In the genomic region with DNA sequence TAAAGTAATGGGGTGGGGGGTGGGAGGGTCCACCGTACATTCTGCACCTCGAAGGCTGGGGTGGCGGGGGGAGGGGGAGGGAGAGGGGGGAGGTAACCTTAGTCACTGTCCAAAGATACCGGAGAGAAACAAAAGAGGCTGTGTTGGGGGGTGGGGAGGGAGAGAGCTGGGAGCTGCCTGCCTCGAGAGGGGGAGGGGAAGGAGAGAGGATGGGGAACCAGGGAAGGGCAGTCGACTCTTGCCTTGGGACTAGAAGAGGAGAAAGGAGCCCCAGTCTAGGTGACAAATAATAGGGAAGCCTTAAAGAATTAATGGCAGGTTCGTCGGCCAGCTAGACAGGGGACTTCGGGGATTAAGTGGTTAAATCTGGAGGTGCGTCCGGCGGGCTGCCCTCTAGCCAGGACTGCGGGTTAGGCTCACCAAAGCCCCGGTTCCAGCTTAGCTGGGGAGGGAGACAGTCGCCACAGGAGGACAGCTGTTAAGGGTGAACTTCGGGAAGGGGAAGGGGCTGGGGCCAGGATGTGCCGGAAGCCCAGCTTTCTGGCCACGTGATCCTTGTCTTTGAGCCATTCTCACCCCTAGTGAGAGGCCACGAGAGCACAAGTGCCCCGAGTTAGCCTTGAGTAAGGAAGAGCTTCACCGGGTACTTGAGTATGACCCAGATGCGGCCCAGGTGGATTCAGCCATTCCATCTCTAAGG, we compare ENCODE assay signal across 8 mouse cellular contexts. TPM values are rescaled to one million over a fixed set of nuclear protein-coding genes. Genes with fewer than 3 reads are reported as not detected.
DNase-seq lines count a peak whose midpoint lies in the region; ATAC-seq lines count a peak whose summit lies in the region.

No protein-coding gene starts in this region.

- WGBS in heart, embryonic 11.5 days (ENCODE audit: insufficient replicate concordance), result 1% methylated on average over 22 of the region's 22 CpGs
- WGBS in hindbrain, embryonic 15.5 days, result 1% methylated on average over 22 of the region's 22 CpGs
- WGBS in midbrain, embryonic 16.5 days, result under 1% methylated on average over 22 of the region's 22 CpGs

- DNase-seq in heart, postnatal 14 days, result no peak
- DNase-seq in embryo, embryonic 11 days, result peak; percentile 66
- DNase-seq in layer of hippocampus, postnatal 10 days (ENCODE audit: low spot score in 2 of 2), result no peak
- no peak for DNase-seq in right cerebral cortex, postnatal 25 days

- peak overlapping the region; percentile 32 for H3K4me3 ChIP-seq in heart, embryonic 11.5 days (ENCODE audit: low read depth, low read length)
- H3K4me3 ChIP-seq in hindbrain, embryonic 15.5 days, result peak overlapping the region; percentile 31
- peak overlapping the region; percentile 19 for H3K4me3 ChIP-seq in midbrain, embryonic 16.5 days (ENCODE audit: low read depth, low read length)

- peak overlapping the region; percentile 63 for H3K4me2 ChIP-seq in heart, embryonic 11.5 days
- peak overlapping the region; percentile 60 for H3K4me2 ChIP-seq in hindbrain, embryonic 15.5 days
- H3K4me2 ChIP-seq in midbrain, embryonic 16.5 days (ENCODE audit: low read length), result peak overlapping the region; percentile 47

- peaks cover 63% of the 10 kb centered on the region for H3K27me3 ChIP-seq in heart, embryonic 11.5 days (ENCODE audit: control insufficient read depth, insufficient read depth, low read length)
- H3K27me3 ChIP-seq in hindbrain, embryonic 15.5 days, result peaks cover 46% of the 10 kb centered on the region
- H3K27me3 ChIP-seq in midbrain, embryonic 16.5 days (ENCODE audit: control insufficient read depth, insufficient read depth, low read depth, low read length), result peaks cover 29% of the 10 kb centered on the region

- peaks cover 3% of the 10 kb centered on the region for H3K9me3 ChIP-seq in heart, embryonic 11.5 days (replicated peaks; ENCODE audit: control insufficient read depth, low read length)
- no peaks in the 10 kb centered on the region for H3K9me3 ChIP-seq in hindbrain, embryonic 15.5 days
- 0 out of 2 replicates have a peak, but pooled peaks cover 4% of the 10 kb centered on the region for H3K9me3 ChIP-seq in midbrain, embryonic 16.5 days (replicated peaks; ENCODE audit: control insufficient read depth, low read length, poor library complexity, severe bottlenecking)

- no peak overlapping the region for H3K27ac ChIP-seq in heart, embryonic 11.5 days (ENCODE audit: low read depth, low read length)
- no peak overlapping the region for H3K27ac ChIP-seq in hindbrain, embryonic 15.5 days (replicated peaks)
- no peak overlapping the region for H3K27ac ChIP-seq in midbrain, embryonic 16.5 days (ENCODE audit: low read length)

- H3K36me3 ChIP-seq in heart, embryonic 11.5 days (ENCODE audit: control insufficient read depth, insufficient read depth, low read length), result no peaks in the 10 kb centered on the region
- H3K36me3 ChIP-seq in hindbrain, embryonic 15.5 days, result no peaks in the 10 kb centered on the region
- H3K36me3 ChIP-seq in midbrain, embryonic 16.5 days (ENCODE audit: control insufficient read depth, insufficient read depth, low read length), result no peaks in the 10 kb centered on the region

- intact Hi-C loops in heart, postnatal 14 days (cut with DNase I), result loop anchor here (5.0 kb wide), 1 partner anchor 73 kb away; the partner anchor contains the start of genes 2410131K14Rik and Rnft2

- H3K9ac ChIP-seq in heart, embryonic 11.5 days (ENCODE audit: low read depth, low read length), result 0 out of 2 replicates have a peak overlapping the region, but pooled peaks have one; percentile 22
- peak overlapping the region; percentile 27; the same call in 1 of the 2 replicates for H3K9ac ChIP-seq in hindbrain, embryonic 15.5 days
- H3K9ac ChIP-seq in midbrain, embryonic 16.5 days (ENCODE audit: low read depth, low read length), result peak overlapping the region; percentile 17

- ATAC-seq in heart, embryonic 11.5 days (replicated peaks; ENCODE audit: insufficient number of reproducible peaks, low FRiP score, low TSS enrichment), result no peak
- no peak for ATAC-seq in hindbrain, embryonic 15.5 days (ENCODE audit: low FRiP score, low read depth)
- ATAC-seq in midbrain, embryonic 16.5 days, result no peak
- ATAC-seq in megakaryocyte progenitor cell, adult 5-6 weeks (replicated peaks; ENCODE audit: poor library complexity), result no peak

- H3K4me1 ChIP-seq in heart, embryonic 11.5 days (ENCODE audit: control insufficient read depth, insufficient read depth, low read length), result peaks cover 12% of the 10 kb centered on the region
- H3K4me1 ChIP-seq in hindbrain, embryonic 15.5 days (replicated peaks), result peaks cover 31% of the 10 kb centered on the region
- H3K4me1 ChIP-seq in midbrain, embryonic 16.5 days (ENCODE audit: control insufficient read depth, insufficient read depth, low read length), result peaks cover 21% of the 10 kb centered on the region

RNA-seq across cellular contexts. Expression of gene Hrk, which starts 10.0 kb away (rescaled TPM):
- not detected in 2 replicates for polyA plus RNA-seq in heart, embryonic 11.5 days (2014; fragmentation: Nextera tagmentation; extraction: Ambion mirVana)
- 1 to 10 TPM in 1 of 2 experiments, under 1 TPM in 1; 0.76 to 1.2 TPM for total RNA-seq in heart, postnatal 14 days (2021)
- polyA plus RNA-seq in hindbrain, embryonic 15.5 days (2015; fragmentation: Nextera tagmentation; extraction: Ambion mirVana), result 4.9 and 5.8 TPM in 2 replicates
- polyA plus RNA-seq in midbrain, embryonic 16.5 days (2015; fragmentation: Nextera tagmentation; extraction: Ambion mirVana), result 4.1 and 4.6 TPM in 2 replicates
- 10 to 100 TPM; 45.3 to 48.5 TPM for total RNA-seq in layer of hippocampus, postnatal 10 days (2021)
- not detected in 2 replicates for total RNA-seq in megakaryocyte progenitor cell, adult 5-6 weeks (2015)
- not detected in 2 replicates for total RNA-seq in megakaryocyte progenitor cell, adult 5-6 weeks (2017)

RNA-seq across cellular contexts. Expression of gene Fbxw8, which starts 19.2 kb away (rescaled TPM):
- polyA plus RNA-seq in heart, embryonic 11.5 days (2014; fragmentation: Nextera tagmentation; extraction: Ambion mirVana), result 16.8 and 18.6 TPM in 2 replicates
- total RNA-seq in heart, postnatal 14 days (2021), result 10 to 100 TPM; 43.3 to 43.6 TPM
- 21.1 and 21.7 TPM in 2 replicates for polyA plus RNA-seq in hindbrain, embryonic 15.5 days (2015; fragmentation: Nextera tagmentation; extraction: Ambion mirVana)
- 18.4 TPM in 2 replicates for polyA plus RNA-seq in midbrain, embryonic 16.5 days (2015; fragmentation: Nextera tagmentation; extraction: Ambion mirVana)
- total RNA-seq in layer of hippocampus, postnatal 10 days (2021), result 10 to 100 TPM; 39.8 to 42.4 TPM
- 12.4 and 13.6 TPM in 2 replicates for total RNA-seq in megakaryocyte progenitor cell, adult 5-6 weeks (2015)
- 20.1 and 24.5 TPM in 2 replicates for total RNA-seq in megakaryocyte progenitor cell, adult 5-6 weeks (2017)

Comparison
In these comparisons a context has a peak if more than half of its experiments do, and no peak if none do; other contexts are left out.
1. RNA of gene Hrk, which starts 10.0 kb away (total RNA-seq): 45.3 to 48.5 TPM in layer of hippocampus, postnatal 10 days; 0.76 to 1.2 TPM in heart, postnatal 14 days and not detected in megakaryocyte progenitor cell, adult 5-6 weeks; every median in the first group is over 10 times any median in the second.
2. Peak in every context shown above with its lines, with median percentiles within 50 percentile points of each other: H3K4me2 ChIP-seq, H3K4me3 ChIP-seq and H3K9ac ChIP-seq.